Mouse (Mus musculus): Measurements from ENCODE around the gene Gm2042.
"Not testable (repeated sequence)": the region's sequence is repeated elsewhere in the genome, so short reads cannot be mapped to it uniquely, and the experiment has no call there.

Gene Gm2042

DNA sequence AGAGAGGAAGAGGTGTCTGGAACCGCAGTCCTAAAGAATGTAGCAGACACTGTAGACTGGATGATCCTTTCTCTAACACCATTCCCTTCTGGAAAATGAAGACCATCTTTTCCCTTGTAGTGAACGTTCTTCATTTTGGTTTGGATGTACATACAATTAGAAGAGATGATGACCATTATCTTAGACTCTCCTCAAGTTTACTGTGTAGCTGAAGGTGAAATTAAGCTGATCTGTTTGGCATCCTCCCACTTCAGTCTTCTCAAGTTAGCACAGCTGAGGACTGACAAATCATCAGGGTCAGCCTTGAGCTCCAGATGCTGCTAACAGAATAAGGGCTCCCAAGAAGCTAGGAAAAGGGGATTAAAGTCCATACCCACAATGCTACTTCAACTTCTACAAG is at the start of gene Gm2042:
Gm2042 (plus strand) TSS at position 301 of the 400 bp plus-strand sequence.
- in situ Hi-C loops (cut with MboI; ENCODE audit: low sequenced_read_pairs), result not testable (repeated sequence)

DNA sequence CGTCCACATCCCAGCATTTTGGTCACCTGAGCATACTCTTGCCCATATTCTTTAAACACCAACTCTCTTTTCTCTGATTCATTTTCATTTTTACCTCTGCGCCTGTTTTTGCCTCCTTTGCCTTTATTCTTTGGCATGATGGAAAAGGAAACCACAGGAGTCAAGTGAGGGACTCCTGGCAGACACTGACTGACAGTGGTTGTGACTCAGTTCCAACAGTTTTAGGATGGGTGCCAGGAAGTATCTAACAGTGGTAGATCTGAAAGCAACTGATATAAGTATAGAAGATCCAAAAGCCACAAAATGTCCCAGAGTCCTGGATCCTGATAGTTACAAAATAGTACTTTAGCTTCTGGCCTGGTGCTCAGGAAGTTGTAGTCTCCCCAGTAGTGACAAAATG is 34.2 kb upstream of the Gm2042 start, which contains the start of gene Gm2035:
Gm2035 (minus strand) TSS at position 137 of the 400 bp plus-strand sequence.
- in situ Hi-C loops (cut with MboI; ENCODE audit: low sequenced_read_pairs), result not testable (repeated sequence)

DNA sequence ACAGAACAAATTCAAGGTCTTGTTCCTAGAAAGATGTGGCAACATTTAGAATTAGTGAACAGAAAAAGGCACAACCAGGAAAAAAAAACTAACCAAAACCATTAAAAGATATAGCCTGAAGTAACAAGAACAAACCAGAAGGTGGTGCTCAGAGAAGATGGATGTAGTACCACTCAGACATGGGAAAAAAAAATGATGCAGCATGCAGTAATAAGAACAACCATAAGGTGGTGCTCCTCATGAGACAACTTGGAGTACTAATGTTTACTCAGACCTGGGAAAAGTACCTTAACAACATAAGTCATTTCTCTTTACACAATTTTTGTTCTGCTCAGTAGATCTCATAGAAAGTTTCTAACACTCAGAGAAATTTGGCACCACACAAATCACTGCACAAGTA is 30.1 kb downstream of the Gm2042 start:
- in situ Hi-C loops (cut with MboI; ENCODE audit: low sequenced_read_pairs), result not testable (repeated sequence)

DNA sequence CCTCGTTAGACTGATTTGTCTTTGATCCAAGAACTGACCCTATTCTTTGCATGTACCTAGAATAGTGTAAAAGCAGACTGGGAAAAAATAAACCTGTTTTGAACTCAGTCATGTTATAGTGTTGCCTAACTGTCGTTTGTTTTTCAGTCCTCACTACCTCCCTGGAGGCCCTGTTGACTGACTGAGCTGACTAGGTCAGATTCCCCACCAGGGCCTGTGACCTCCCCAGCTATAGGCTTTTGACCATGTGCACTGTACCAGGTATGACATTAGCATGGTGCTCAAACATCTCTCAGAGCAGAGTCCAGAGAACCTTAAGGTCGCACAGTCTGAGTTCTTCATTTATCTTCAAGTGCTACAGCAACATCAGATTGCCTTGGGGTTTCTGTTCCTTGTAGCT is 50.2 kb downstream of the Gm2042 start:
- in situ Hi-C loops (cut with MboI; ENCODE audit: low sequenced_read_pairs), result not testable (repeated sequence)
